Mouse (Mus musculus) heart, adult 9 months (tissue): ENCODE measurements around the gene Sptb.

Experiments used
- DNase-seq, 2 experiments: peaks; one replicate each; pipeline ENCODE4 v3.0.0; 2022; ENCODE audit warnings: low spot score in 2 of 2

Gene Sptb

GRCm38 (mm10) chr12:76608241-76608640, 102.1 kb downstream of the Sptb start:
- DNase-seq, result no peak

- no peak for DNase-seq
These were observed 104.5 kb downstream of the Sptb start for GRCm38 (mm10) chr12:76605837-76606236.

- DNase-seq, result no peak
These were observed 105.8 kb downstream of the Sptb start for GRCm38 (mm10) chr12:76604546-76604945.

GRCm38 (mm10) chr12:76603779-76604178, 106.6 kb downstream of the Sptb start:
- DNase-seq, result no peak

- DNase-seq, result no peak
These were observed 112.0 kb downstream of the Sptb start for GRCm38 (mm10) chr12:76598196-76598928.

GRCm38 (mm10) chr12:76597577-76598100, 112.7 kb downstream of the Sptb start:
- no peak for DNase-seq

- peak; percentile 51 to 69 for DNase-seq
These were observed 113.9 kb downstream of the Sptb start for GRCm38 (mm10) chr12:76596292-76597023.

GRCm38 (mm10) chr12:76595830-76596229, 114.5 kb downstream of the Sptb start:
- DNase-seq, result no peak

- no peak for DNase-seq
These were observed 115.8 kb downstream of the Sptb start for GRCm38 (mm10) chr12:76594556-76594955.

GRCm38 (mm10) chr12:76593839-76594322, 116.5 kb downstream of the Sptb start:
- peak; percentile 81 to 87 for DNase-seq

- DNase-seq, result no peak
These were observed 117.1 kb downstream of the Sptb start for GRCm38 (mm10) chr12:76593254-76593653.

- no peak for DNase-seq
These were observed 118.1 kb downstream of the Sptb start for GRCm38 (mm10) chr12:76592213-76592612.

- DNase-seq, result no peak
These were observed 119.3 kb downstream of the Sptb start for GRCm38 (mm10) chr12:76591037-76591436.

GRCm38 (mm10) chr12:76589531-76589930, 120.8 kb downstream of the Sptb start:
- peak; percentile 64 to 77 for DNase-seq

GRCm38 (mm10) chr12:76587357-76587756, 123.0 kb downstream of the Sptb start:
- DNase-seq, result no peak

GRCm38 (mm10) chr12:76585028-76585427, 125.3 kb downstream of the Sptb start:
- no peak for DNase-seq

- no peak for DNase-seq
These were observed 126.9 kb downstream of the Sptb start for GRCm38 (mm10) chr12:76583454-76583853.

- no peak for DNase-seq
These were observed 127.5 kb downstream of the Sptb start for GRCm38 (mm10) chr12:76582841-76583240.

- DNase-seq, result no peak
These were observed 128.2 kb downstream of the Sptb start for GRCm38 (mm10) chr12:76582139-76582538.

- DNase-seq, result no peak
These were observed 130.5 kb downstream of the Sptb start for GRCm38 (mm10) chr12:76579806-76580205.

- DNase-seq, result no peak
These were observed 131.9 kb downstream of the Sptb start for GRCm38 (mm10) chr12:76578465-76578864.

GRCm38 (mm10) chr12:76577858-76578257, 132.5 kb downstream of the Sptb start:
- no peak for DNase-seq

- DNase-seq, result no peak
These were observed 133.5 kb downstream of the Sptb start for GRCm38 (mm10) chr12:76576806-76577205.
